Mouse (Mus musculus) small intestine, adult 2 months (tissue): ENCODE results near the gene Kcnk16.

Source experiments
- CTCF ChIP-seq: fragments of 200-500 bp; IDR thresholded peaks from 2 replicates; pipeline ENCODE4 v1.5.1; 2012; ENCODE audit warnings: low read depth, mild to moderate bottlenecking, control low read depth, inconsistent platforms, low read length, moderate library complexity, mixed read lengths; ENCODE audit not compliant: insufficient replicate concordance, insufficient read length; ENCODE audit errors: extremely low read depth
- POLR2A ChIP-seq: fragments of 200-500 bp; IDR thresholded peaks from 2 replicates; pipeline ENCODE4 v1.6.1; 2012; ENCODE audit warnings: low read depth, mild to moderate bottlenecking, control low read depth, inconsistent platforms, low read length, moderate library complexity

- TF ChIP-seq CTCF (no peak), POLR2A (no peak)
These were observed 52.3 kb downstream of the Kcnk16 start for GRCm38 (mm10) chr14:20216561-20217298.
